Mouse (Mus musculus) stomach, adult 2 months (tissue): ENCODE results near the gene Hist1h2bl. TPM values are rescaled to one million over a fixed set of nuclear protein-coding genes. Genes with fewer than 3 reads are reported as not detected.

Source experiments
- polyA plus RNA-seq: library from polyadenylated mRNA; depleted of rRNA; stranded (reverse); fragments of >200 nt; gene quantifications from 2 replicates; pipeline ENCODE4 v1.2.3, GENCODE M21; 2012; rRNA removed

The Hist1h2bl gene
- 2.0 and 2.3 TPM in 2 replicates for polyA plus RNA-seq

DNA sequence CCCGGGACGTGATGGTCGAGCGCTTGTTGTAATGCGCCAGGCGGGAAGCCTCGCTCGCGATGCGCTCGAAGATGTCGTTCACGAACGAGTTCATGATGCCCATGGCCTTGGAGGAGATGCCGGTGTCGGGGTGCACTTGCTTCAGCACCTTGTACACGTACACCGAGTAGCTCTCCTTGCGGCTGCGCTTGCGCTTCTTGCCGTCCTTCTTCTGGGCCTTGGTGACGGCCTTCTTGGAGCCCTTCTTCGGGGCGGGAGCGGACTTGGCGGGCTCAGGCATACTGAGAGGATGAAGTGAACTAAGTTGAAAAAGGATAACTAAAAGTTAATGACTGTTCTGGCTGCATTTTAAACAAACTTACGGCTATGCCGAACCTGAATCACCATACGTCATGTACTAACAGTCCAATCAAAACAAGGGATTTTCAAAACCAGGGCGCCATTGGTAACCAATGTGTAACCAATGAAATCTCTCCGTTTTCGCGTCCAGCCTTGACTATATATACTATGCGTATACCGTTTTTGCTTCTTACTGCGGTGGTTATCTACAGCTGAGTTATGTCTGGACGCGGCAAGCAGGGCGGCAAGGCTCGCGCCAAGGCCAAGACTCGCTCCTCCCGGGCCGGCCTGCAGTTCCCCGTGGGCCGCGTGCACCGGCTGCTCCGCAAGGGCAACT, at the start of gene Hist1h2bl, which contains the start of gene Hist1h2ai:
Hist1h2bl (minus strand) TSS at position 280 of the 676 bp plus-strand sequence.
Hist1h2ai (plus strand) TSS at position 559 of the 676 bp plus-strand sequence.

DNA sequence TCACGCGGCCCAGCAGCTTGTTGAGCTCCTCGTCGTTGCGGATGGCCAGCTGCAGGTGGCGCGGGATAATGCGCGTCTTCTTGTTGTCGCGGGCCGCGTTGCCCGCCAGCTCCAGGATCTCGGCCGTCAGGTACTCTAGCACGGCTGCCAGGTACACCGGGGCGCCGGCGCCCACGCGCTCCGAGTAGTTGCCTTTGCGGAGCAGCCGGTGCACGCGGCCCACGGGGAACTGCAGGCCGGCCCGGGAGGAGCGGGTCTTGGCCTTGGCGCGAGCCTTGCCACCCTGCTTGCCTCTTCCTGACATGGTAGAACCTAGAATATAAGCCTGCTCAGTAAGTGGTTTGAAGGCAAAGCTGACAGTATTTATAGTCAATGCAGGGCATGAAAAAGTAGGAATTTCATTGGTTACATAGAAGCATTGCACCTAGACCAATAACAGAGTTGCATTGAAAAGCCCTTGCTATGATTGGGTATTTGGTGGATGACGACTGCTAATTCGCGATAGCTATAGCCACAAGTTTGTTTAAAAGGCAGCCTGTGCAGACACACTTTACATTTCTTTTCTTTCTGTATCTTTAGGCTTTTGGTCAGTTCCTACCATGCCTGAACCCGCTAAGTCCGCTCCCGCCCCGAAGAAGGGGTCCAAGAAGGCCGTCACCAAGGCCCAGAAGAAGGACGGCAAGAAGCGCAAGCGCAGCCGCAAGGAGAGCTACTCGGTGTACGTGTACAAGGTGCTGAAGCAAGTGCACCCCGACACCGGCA, 37.8 kb upstream of the Hist1h2bl start, which contains the start of the genes Hist1h2ak and Hist1h2bn:
Hist1h2ak (minus strand) TSS at position 304 of the 762 bp plus-strand sequence.
Hist1h2bn (plus strand) TSS at position 600 of the 762 bp plus-strand sequence.

DNA sequence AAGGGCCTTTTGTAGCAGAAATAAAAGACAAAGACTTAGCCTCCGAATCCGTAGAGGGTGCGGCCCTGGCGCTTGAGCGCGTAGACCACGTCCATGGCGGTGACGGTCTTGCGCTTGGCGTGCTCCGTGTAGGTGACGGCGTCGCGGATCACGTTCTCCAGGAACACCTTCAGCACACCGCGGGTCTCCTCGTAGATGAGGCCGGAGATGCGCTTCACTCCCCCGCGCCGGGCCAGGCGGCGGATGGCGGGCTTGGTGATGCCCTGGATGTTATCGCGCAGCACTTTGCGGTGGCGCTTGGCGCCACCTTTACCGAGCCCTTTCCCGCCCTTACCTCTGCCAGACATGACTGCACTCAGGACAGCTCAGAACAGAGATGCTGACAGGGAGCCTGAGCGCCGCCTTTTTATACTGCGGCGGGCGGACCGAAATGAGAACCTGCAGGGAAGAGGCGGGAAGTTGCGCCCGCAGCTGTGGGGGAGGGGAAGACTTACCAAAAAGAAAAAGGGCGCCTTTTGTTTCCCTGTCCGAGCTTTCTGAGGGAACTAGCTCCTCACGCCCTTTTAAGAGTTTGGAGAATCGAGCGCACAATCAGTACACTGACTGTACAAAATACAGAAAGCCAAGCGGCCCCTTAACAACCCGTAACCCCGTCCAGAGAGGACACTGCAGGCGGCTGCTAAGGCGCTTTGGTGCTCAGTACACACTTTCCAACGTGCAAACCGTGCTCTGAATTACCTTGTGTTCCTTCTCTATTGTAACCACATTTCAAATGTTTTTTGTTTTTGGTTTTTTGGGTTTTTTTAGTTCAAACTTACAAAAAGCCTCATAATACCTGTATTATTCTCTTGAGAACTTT, 34.4 kb upstream of the Hist1h2bl start, which contains the start of gene Hist1h4k:
Hist1h4k (minus strand) TSS at position 347 of the 859 bp plus-strand sequence.

DNA sequence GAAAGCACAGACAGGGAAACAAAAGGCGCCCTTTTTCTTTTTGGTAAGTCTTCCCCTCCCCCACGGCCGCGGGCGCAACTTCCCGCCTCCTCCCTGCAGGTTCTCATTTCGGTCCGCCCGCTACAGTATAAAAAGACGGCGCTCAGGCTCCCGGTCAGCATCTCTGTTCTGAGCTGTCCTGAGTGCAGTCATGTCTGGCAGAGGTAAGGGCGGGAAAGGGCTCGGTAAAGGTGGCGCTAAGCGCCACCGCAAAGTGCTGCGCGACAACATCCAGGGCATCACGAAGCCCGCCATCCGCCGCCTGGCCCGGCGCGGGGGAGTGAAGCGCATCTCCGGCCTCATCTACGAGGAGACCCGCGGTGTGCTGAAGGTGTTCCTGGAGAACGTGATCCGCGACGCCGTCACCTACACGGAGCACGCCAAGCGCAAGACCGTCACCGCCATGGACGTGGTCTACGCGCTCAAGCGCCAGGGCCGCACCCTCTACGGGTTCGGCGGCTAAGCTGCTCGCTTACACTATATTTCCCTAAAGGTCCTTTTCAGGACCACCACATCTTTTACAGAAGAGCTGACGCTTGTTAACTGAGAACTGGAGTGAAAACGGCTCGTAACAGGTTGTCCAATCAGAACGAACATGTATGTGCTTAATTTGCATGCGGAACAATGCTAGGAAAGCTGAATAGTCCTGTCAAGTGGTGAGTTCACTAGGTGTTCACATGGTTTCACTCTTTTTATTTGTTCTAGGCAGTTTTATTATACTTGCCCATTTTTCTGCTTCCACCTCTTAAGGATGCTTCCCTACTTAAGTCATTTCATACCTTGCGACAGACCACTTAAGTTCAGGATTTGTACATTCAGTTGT, 19.2 kb upstream of the Hist1h2bl start, which contains the start of gene Hist1h4j:
Hist1h4j (plus strand) TSS at position 159 of the 862 bp plus-strand sequence.

DNA sequence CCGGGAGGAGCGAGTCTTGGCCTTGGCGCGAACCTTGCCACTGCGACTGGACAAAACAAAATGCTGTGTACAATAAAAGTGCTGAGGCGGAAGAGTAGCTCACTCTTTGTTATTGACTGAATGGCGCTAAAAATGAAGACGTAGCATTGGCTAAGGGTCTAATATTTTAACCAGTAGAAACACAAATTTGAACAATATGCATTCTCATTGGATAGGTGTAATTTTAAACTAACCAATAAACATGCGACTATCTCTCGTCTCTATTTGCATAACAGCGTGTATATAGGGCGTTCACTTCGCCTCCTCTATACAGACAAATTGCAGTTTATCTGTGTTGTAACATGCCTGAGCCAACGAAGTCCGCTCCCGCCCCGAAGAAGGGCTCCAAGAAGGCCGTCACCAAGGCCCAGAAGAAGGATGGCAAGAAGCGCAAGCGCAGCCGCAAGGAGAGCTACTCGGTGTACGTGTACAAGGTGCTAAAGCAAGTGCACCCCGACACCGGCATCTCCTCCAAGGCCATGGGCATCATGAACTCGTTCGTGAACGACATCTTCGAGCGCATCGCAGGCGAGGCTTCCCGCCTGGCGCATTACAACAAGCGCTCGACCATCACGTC, 5.9 kb upstream of the Hist1h2bl start, which contains the start of gene Hist1h2bm:
Hist1h2bm (plus strand) TSS at position 288 of the 616 bp plus-strand sequence.

DNA sequence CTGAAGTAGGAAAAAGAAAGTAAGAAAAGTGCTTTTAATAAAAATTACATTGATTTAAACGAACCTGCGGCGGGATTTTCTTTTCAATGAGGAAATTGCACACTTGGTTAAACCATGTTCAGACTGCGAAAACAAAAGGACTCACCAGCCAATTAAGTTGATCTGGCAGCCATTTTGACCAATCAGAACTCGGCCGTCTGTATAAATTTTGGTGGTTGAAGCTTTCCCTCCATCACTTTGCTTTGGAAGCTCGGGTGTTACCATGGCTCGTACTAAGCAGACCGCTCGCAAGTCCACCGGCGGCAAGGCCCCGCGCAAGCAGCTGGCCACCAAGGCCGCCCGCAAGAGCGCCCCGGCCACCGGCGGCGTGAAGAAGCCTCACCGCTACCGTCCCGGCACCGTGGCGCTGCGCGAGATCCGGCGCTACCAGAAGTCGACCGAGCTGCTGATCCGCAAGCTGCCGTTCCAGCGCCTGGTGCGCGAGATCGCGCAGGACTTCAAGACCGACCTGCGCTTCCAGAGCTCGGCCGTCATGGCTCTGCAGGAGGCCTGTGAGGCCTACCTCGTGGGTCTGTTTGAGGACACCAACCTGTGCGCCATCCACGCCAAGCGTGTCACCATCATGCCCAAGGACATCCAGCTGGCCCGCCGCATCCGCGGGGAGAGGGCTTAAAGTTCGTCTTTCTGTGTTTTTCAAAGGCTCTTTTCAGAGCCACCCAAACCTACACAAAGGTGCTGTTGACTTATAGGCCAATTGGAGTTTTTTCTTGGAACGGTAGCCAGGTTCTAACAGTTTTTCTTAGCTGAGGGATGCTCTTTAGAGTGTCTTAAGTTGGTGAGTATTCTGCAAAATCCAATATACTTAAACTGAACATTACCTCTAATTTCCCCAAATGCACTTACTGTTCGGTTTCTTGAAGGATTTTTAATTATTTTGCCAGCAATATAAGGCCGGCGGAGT, 1.7 kb upstream of the Hist1h2bl start, which contains the start of gene Hist1h3h:
Hist1h3h (plus strand) TSS at position 263 of the 961 bp plus-strand sequence.

DNA sequence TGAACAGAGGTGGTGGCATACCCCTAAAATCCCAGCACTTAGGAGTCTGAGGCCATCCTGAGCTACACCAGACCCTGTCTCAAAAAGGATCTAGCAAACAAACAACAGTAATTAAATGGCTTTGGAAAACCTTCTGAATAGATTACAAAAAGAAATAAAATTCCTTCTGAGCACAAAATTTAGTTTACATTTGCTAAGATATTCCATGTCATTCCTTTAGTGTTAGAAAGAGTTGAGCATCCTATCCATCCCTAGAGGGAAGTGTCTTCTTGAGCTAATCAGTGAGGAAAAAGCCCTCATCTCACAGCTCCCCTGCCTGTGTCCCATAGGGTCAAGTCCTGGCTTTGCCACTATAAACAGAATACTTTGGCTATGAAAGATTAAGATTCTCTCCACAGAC, 18.1 kb downstream of the Hist1h2bl start, which contains the start of gene Olfr1359:
Olfr1359 (plus strand) TSS at position 301 of the 400 bp plus-strand sequence.

DNA sequence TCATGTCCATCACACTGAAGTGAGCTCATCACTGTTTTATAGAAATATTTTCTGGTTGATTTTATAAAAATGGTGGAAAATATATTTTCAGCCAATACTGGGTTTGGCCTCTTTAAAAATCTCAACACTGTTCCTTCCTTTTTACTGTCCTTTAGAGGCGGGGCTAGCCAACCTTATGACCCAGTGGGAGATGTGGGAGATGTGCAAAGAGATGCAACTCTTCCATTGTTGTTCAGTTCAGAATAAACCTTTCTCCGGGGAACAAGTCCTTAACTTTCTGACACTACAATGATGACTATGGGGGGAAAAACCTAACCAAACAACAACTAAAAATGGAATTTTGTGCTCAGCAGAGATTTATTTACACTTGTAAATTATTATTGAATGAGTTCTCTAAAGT, 38.6 kb downstream of the Hist1h2bl start, which contains the start of gene Olfr1360:
Olfr1360 (minus strand) TSS at position 101 of the 400 bp plus-strand sequence.

Other genes starting within 250 kb of the Hist1h2bl start
- 0.08 and 0.15 TPM in 2 replicates for gene Nkapl, start 247.6 kb downstream of the Hist1h2bl start, polyA plus RNA-seq
- 0.05 and 0.26 TPM in 2 replicates for gene Zkscan4, start 237.2 kb downstream of the Hist1h2bl start, polyA plus RNA-seq
- gene Gm10065, start 236.7 kb downstream of the Hist1h2bl start, polyA plus RNA-seq = not detected in 2 replicates
- gene AK157302, start 220.9 kb downstream of the Hist1h2bl start, polyA plus RNA-seq = not detected in 2 replicates
- gene Gm11273, start 214.7 kb downstream of the Hist1h2bl start, polyA plus RNA-seq = 17.8 and 21.1 TPM in 2 replicates
- gene Zkscan8, start 185.0 kb downstream of the Hist1h2bl start, polyA plus RNA-seq = 0.41 and 0.57 TPM in 2 replicates
- not detected in 2 replicates for gene Olfr1366, start 173.3 kb downstream of the Hist1h2bl start, polyA plus RNA-seq
- gene Olfr1535, start 156.2 kb downstream of the Hist1h2bl start, polyA plus RNA-seq = not detected in 2 replicates
- not detected in 2 replicates for gene Olfr1364, start 134.4 kb downstream of the Hist1h2bl start, polyA plus RNA-seq
- gene Olfr1362, start 102.1 kb downstream of the Hist1h2bl start, polyA plus RNA-seq = not detected in 2 replicates
- not detected in 2 replicates for gene Olfr11, start 73.6 kb downstream of the Hist1h2bl start, polyA plus RNA-seq
- gene Olfr1361, start 52.8 kb downstream of the Hist1h2bl start, polyA plus RNA-seq = not detected in 2 replicates
- gene Olfr1360, start 38.7 kb downstream of the Hist1h2bl start, polyA plus RNA-seq = not detected in 2 replicates
- gene Olfr1359, start 18.0 kb downstream of the Hist1h2bl start, polyA plus RNA-seq = not detected in 2 replicates
- gene Hist1h2ai, start 279 bp upstream of the Hist1h2bl start, polyA plus RNA-seq = 10.0 and 28.4 TPM in 2 replicates
- 30.9 and 34.4 TPM in 2 replicates for gene Hist1h3h, start 1.5 kb upstream of the Hist1h2bl start, polyA plus RNA-seq
- 0.27 and 2.2 TPM in 2 replicates for gene Hist1h2bm, start 5.9 kb upstream of the Hist1h2bl start, polyA plus RNA-seq
- gene Hist1h4j, start 18.9 kb upstream of the Hist1h2bl start, polyA plus RNA-seq = 1.6 and 2.1 TPM in 2 replicates
- 4.7 and 8.7 TPM in 2 replicates for gene Hist1h4k, start 34.4 kb upstream of the Hist1h2bl start, polyA plus RNA-seq
- gene Hist1h2ak, start 37.7 kb upstream of the Hist1h2bl start, polyA plus RNA-seq = 8.2 and 14.0 TPM in 2 replicates
- gene Hist1h2bn, start 38.0 kb upstream of the Hist1h2bl start, polyA plus RNA-seq = 1.2 and 4.2 TPM in 2 replicates
- 0.24 TPM in 1 of 2 replicates, not detected in the other for gene Hist1h1b, start 64.5 kb upstream of the Hist1h2bl start, polyA plus RNA-seq
- 19.2 and 38.0 TPM in 2 replicates for gene Hist1h3i, start 67.2 kb upstream of the Hist1h2bl start, polyA plus RNA-seq
- gene Hist1h2an, start 71.1 kb upstream of the Hist1h2bl start, polyA plus RNA-seq = 1.5 and 14.1 TPM in 2 replicates
- 0.90 TPM in 1 of 2 replicates, not detected in the other for gene Hist1h2bp, start 71.3 kb upstream of the Hist1h2bl start, polyA plus RNA-seq
- 6.4 and 9.3 TPM in 2 replicates for gene Hist1h2bq, start 94.1 kb upstream of the Hist1h2bl start, polyA plus RNA-seq
- gene Hist1h2ao, start 94.3 kb upstream of the Hist1h2bl start, polyA plus RNA-seq = not detected in 2 replicates
- gene Hist1h4m, start 95.6 kb upstream of the Hist1h2bl start, polyA plus RNA-seq = not detected in 2 replicates
- 4.8 and 6.7 TPM in 2 replicates for gene Hist1h4n, start 116.1 kb upstream of the Hist1h2bl start, polyA plus RNA-seq
- gene Hist1h2ap, start 117.4 kb upstream of the Hist1h2bl start, polyA plus RNA-seq = 121 and 393 TPM in 2 replicates
- gene Hist1h2br, start 117.6 kb upstream of the Hist1h2bl start, polyA plus RNA-seq = 6.9 and 8.0 TPM in 2 replicates
- 0.03 TPM in 1 of 2 replicates, not detected in the other for gene Zfp184, start 229.0 kb upstream of the Hist1h2bl start, polyA plus RNA-seq